Mouse (Mus musculus): Measurements from ENCODE around the gene Scai. TPM values are rescaled to one million over a fixed set of nuclear protein-coding genes. Genes with fewer than 3 reads are reported as not detected.

Scai gene
- total RNA-seq, 2 experiments from 2014 or later, result 72.3 to 82.9 TPM

DNA sequence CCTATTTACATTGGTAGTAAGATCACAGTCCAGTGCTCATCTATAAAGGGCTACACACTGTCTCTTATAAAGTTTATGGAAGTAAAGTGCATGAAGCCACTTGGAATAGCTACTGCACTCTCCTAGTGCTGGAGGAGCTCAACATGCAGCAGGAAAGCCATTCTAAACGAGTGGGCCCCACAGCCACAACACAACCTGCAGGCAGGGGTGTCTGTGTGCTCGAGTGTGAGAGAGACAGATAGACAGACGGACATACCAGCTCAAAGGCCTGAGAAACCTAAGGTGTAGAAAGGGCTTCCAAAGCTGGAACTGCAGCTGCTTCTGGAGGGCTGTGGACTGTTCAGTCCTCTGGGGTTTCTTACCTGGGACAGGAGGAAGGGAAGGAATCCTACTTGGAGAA, 174.0 kb downstream of the Scai start:
- DNase-seq, result no peak
- intact Hi-C loops (cut with DNase I), result no loop called here

Other genes starting within 250 kb of the Scai start
- gene Wdr38, start 193.3 kb downstream of the Scai start, total RNA-seq (2021), result under 1 TPM; 0.46 to 0.58 TPM
- gene Arpc5l, start 185.4 kb downstream of the Scai start, total RNA-seq (2021), result 10 to 100 TPM; 77.8 to 79.7 TPM
- 100 to 1,000 TPM; 436 to 486 TPM for gene Rpl35, start 185.1 kb downstream of the Scai start, total RNA-seq (2021)
- gene Golga1, start 125.2 kb downstream of the Scai start, total RNA-seq (2021), result 10 to 100 TPM; 33.0 to 34.7 TPM
- gene Ppp6c, start 35.7 kb upstream of the Scai start, total RNA-seq (2021), result 10 to 100 TPM; 64.8 to 74.3 TPM